Mouse (Mus musculus): Measurements from ENCODE around the gene Trmt112.

- TF ChIP-seq POLR2A (IDR thresholded peaks at IDR 0.05; ENCODE audit: low read depth, low read length) (no peak), CTCF (IDR thresholded peaks at IDR 0.05; ENCODE audit: borderline replicate concordance, insufficient read depth, low read length) (no peak)
Observed at GRCm38 (mm10) chr19:6936299-6936698, 26.8 kb downstream of the Trmt112 start.

All from embryonic fibroblast, embryonic 13.5 days (primary cell).